Mouse (Mus musculus) neutrophil, adult 5-6 weeks (primary cell): Measurements from ENCODE around the gene Lysmd4. TPM values are rescaled to one million over a fixed set of nuclear protein-coding genes. Genes with fewer than 3 reads are reported as not detected.
"Not testable (repeated sequence)": the region's sequence is repeated elsewhere in the genome, so short reads cannot be mapped to it uniquely, and the experiment has no call there.

Source experiments
- ATAC-seq: fragments of 151-379, 151-347 bp; 2 replicates; pipeline ENCODE4 v1.8.0; 2017; ENCODE audit warnings: mild to moderate bottlenecking, moderate TSS enrichment; ENCODE audit not compliant: insufficient number of reproducible peaks, poor library complexity, low FRiP score, severe bottlenecking; ENCODE audit errors: extremely low read depth
- total RNA-seq: library from RNA; stranded (forward); fragments of 200-1000 nt; gene quantifications from 2 replicates; pipeline ENCODE4 v1.2.3, GENCODE M21; 2017

Lysmd4 gene
- total RNA-seq, 1 experiment from 2014 or later: 3.0 TPM

GRCm38 (mm10) chr7:67228891-67229602, 6.7 kb downstream of the Lysmd4 start:
- 0 out of 2 replicates have a peak, but pooled peaks have one; percentile 42 for ATAC-seq

GRCm38 (mm10) chr7:67229701-67230100, 7.4 kb downstream of the Lysmd4 start:
- no peak for ATAC-seq

GRCm38 (mm10) chr7:67230221-67230620, 7.9 kb downstream of the Lysmd4 start:
- no peak for ATAC-seq

- no peak for ATAC-seq
Observed at GRCm38 (mm10) chr7:67230640-67231140, 8.3 kb downstream of the Lysmd4 start.

GRCm38 (mm10) chr7:67232504-67232903, 10.2 kb downstream of the Lysmd4 start:
- ATAC-seq: no peak

GRCm38 (mm10) chr7:67234797-67235196, 12.5 kb downstream of the Lysmd4 start:
- no peak for ATAC-seq

GRCm38 (mm10) chr7:67236351-67236750, 14.0 kb downstream of the Lysmd4 start:
- no peak for ATAC-seq

GRCm38 (mm10) chr7:67237752-67238151, 15.4 kb downstream of the Lysmd4 start:
- ATAC-seq: no peak

GRCm38 (mm10) chr7:67241969-67242368, 19.6 kb downstream of the Lysmd4 start:
- ATAC-seq: no peak

GRCm38 (mm10) chr7:67243121-67243893, 21.0 kb downstream of the Lysmd4 start:
- peak; percentile 46; the same call in 1 of the 2 replicates for ATAC-seq

GRCm38 (mm10) chr7:67243894-67244282, 21.5 kb downstream of the Lysmd4 start:
- ATAC-seq: no peak

- no peak for ATAC-seq
Observed at GRCm38 (mm10) chr7:67245255-67245654, 22.9 kb downstream of the Lysmd4 start.

- no peak for ATAC-seq
Observed at GRCm38 (mm10) chr7:67246067-67246466, 23.7 kb downstream of the Lysmd4 start.

GRCm38 (mm10) chr7:67259828-67260563, 37.7 kb downstream of the Lysmd4 start:
- ATAC-seq: no peak

- not testable (repeated sequence) for ATAC-seq
Observed at GRCm38 (mm10) chr7:67270447-67270846, 48.1 kb downstream of the Lysmd4 start.

- ATAC-seq: no peak
Observed at GRCm38 (mm10) chr7:67283581-67283980, 61.2 kb downstream of the Lysmd4 start.

- ATAC-seq: no peak
Observed at GRCm38 (mm10) chr7:67287456-67287855, 65.1 kb downstream of the Lysmd4 start.

- ATAC-seq: no peak
Observed at GRCm38 (mm10) chr7:67291356-67291755, 69.0 kb downstream of the Lysmd4 start.

- ATAC-seq: no peak
Observed at GRCm38 (mm10) chr7:67296419-67296818, 74.1 kb downstream of the Lysmd4 start.
